Mouse (Mus musculus) limb, embryonic 15.5 days (tissue): ENCODE measurements around the gene Ankfy1. TPM values are rescaled to one million over a fixed set of nuclear protein-coding genes. Genes with fewer than 3 reads are reported as not detected.
"Not testable (repeated sequence)": the region's sequence is repeated elsewhere in the genome, so short reads cannot be mapped to it uniquely, and the experiment has no call there.

ENCODE experiments used
- ATAC-seq: fragments of 200-750 bp; cut with Nextera tagmentation; 2 replicates; pipeline ENCODE4 v1.8.0; 2017; ENCODE audit warnings: low read depth, moderate TSS enrichment; ENCODE audit not compliant: insufficient number of reproducible peaks, low FRiP score, low TSS enrichment
- H3K27ac ChIP-seq: fragments of 300-500 bp; sonication (generic); 2 replicates; pipeline ENCODE4 v1.5.1; 2015; ENCODE audit warnings: moderate library complexity, mild to moderate bottlenecking, inconsistent platforms
- H3K27me3 ChIP-seq: fragments of 300-500 bp; sonication (generic); 2 replicates; pipeline ENCODE4 v1.6.1; 2015; ENCODE audit warnings: inconsistent platforms
- H3K36me3 ChIP-seq: fragments of 300-500 bp; sonication (generic); 2 replicates; pipeline ENCODE4 v1.6.1; 2015; ENCODE audit warnings: inconsistent platforms
- H3K4me1 ChIP-seq: fragments of 300-500 bp; sonication (generic); 2 replicates; pipeline ENCODE4 v1.6.1; 2015; ENCODE audit warnings: inconsistent platforms
- H3K4me2 ChIP-seq: fragments of 300-500 bp; sonication (generic); 2 replicates; pipeline ENCODE4 v1.6.1; 2015; ENCODE audit warnings: mild to moderate bottlenecking, inconsistent platforms
- H3K4me3 ChIP-seq: fragments of 300-500 bp; sonication (generic); 2 replicates; pipeline ENCODE4 v1.5.1; 2015; ENCODE audit warnings: mild to moderate bottlenecking, inconsistent platforms
- H3K9ac ChIP-seq: fragments of 300-500 bp; sonication (generic); 2 replicates; pipeline ENCODE4 v1.6.1; 2015; ENCODE audit warnings: inconsistent platforms
- H3K9me3 ChIP-seq: fragments of 300-500 bp; sonication (generic); 2 replicates; pipeline ENCODE4 v1.6.1; 2016; ENCODE audit warnings: inconsistent platforms
- WGBS: fragments of 180-500 bp; shearing (Covaris S2); methylation state at CpG from one replicate; pipeline ENCODE4 v1.1.7; 2015; 5-methylcytosine and 5-hydroxymethylcytosine counted together
- polyA plus RNA-seq: library from polyadenylated mRNA; unstranded; fragments of >200 nt; fragmentation: Nextera tagmentation; extraction: Ambion mirVana; gene quantifications from 2 replicates; pipeline ENCODE4 v1.2.1, GENCODE M21; 2015

The Ankfy1 gene
- polyA plus RNA-seq, 1 experiment from 2014 or later, result 21.5 TPM

- 88% methylated on average over 2 of the region's 2 CpGs for WGBS
Observed at GRCm38 (mm10) chr11:72683402-72683801, 6.4 kb upstream of the Ankfy1 start.

GRCm38 (mm10) chr11:72686697-72687096 is 3.1 kb upstream of the Ankfy1 start:
- no peak overlapping the region for H3K27ac ChIP-seq
- peaks cover 2% of the 10 kb centered on the region; the same call in 1 of the 2 replicates for H3K36me3 ChIP-seq
- H3K4me3 ChIP-seq, result no peak overlapping the region
- no peaks in the 10 kb centered on the region for H3K27me3 ChIP-seq
- no peak overlapping the region for H3K9ac ChIP-seq
- no peaks in the 10 kb centered on the region for H3K9me3 ChIP-seq
- no peak for ATAC-seq
- H3K4me1 ChIP-seq, result peaks cover 11% of the 10 kb centered on the region
- H3K4me2 ChIP-seq, result no peak overlapping the region

More at GRCm38 (mm10) chr11:72683402-72683801, 6.4 kb upstream of the Ankfy1 start:
- no peak for ATAC-seq
- Histone ChIP-seq H3K9me3 (no peaks in the 10 kb centered on the region), H3K36me3 (peaks cover 11% of the 10 kb centered on the region; the same call in 1 of the 2 replicates), H3K4me3 (no peak overlapping the region), H3K9ac (no peak overlapping the region), H3K4me1 (no peaks in the 10 kb centered on the region), H3K27me3 (no peaks in the 10 kb centered on the region), H3K4me2 (no peak overlapping the region), H3K27ac (no peak overlapping the region)

- H3K4me2 ChIP-seq, result no peak overlapping the region
- no peak for ATAC-seq
- no peak overlapping the region for H3K27ac ChIP-seq
- no peaks in the 10 kb centered on the region for H3K9me3 ChIP-seq
- H3K36me3 ChIP-seq, result no peaks in the 10 kb centered on the region
- H3K4me3 ChIP-seq, result no peak overlapping the region
- H3K4me1 ChIP-seq, result peaks cover 13% of the 10 kb centered on the region
- no peaks in the 10 kb centered on the region for H3K27me3 ChIP-seq
- WGBS, result 13% methylated on average over 5 of the region's 5 CpGs
- no peak overlapping the region for H3K9ac ChIP-seq
Observed at GRCm38 (mm10) chr11:72688242-72688641, 1.6 kb upstream of the Ankfy1 start.

- 62% methylated on average over 3 of the region's 3 CpGs for WGBS
- no peak for ATAC-seq
- peak overlapping the region; percentile 23; the same call in 1 of the 2 replicates for H3K27ac ChIP-seq
Observed at GRCm38 (mm10) chr11:72689115-72689514, 691 bp upstream of the Ankfy1 start.

GRCm38 (mm10) chr11:72692353-72692752 is 2.5 kb downstream of the Ankfy1 start:
- no peak for ATAC-seq
- H3K9me3 ChIP-seq, result no peaks in the 10 kb centered on the region
- H3K27ac ChIP-seq, result no peak overlapping the region
- 88% methylated on average over 4 of the region's 4 CpGs for WGBS
- peaks cover 13% of the 10 kb centered on the region for H3K4me1 ChIP-seq
- 0 out of 2 replicates have a peak, but pooled peaks cover 2% of the 10 kb centered on the region for H3K36me3 ChIP-seq
- no peak overlapping the region for H3K4me3 ChIP-seq
- no peaks in the 10 kb centered on the region for H3K27me3 ChIP-seq
- H3K9ac ChIP-seq, result no peak overlapping the region
- no peak overlapping the region for H3K4me2 ChIP-seq

More at GRCm38 (mm10) chr11:72689115-72689514, 691 bp upstream of the Ankfy1 start:
- H3K9ac ChIP-seq, result no peak overlapping the region
- H3K4me3 ChIP-seq, result peak overlapping the region; percentile 68
- H3K27me3 ChIP-seq, result no peaks in the 10 kb centered on the region
- no peaks in the 10 kb centered on the region for H3K9me3 ChIP-seq
- H3K4me1 ChIP-seq, result peaks cover 13% of the 10 kb centered on the region
- peak overlapping the region; percentile 56 for H3K4me2 ChIP-seq
- H3K36me3 ChIP-seq, result no peaks in the 10 kb centered on the region

- ATAC-seq, result no peak
- Histone ChIP-seq H3K4me3 (no peak overlapping the region), H3K9me3 (no peaks in the 10 kb centered on the region), H3K27ac (no peak overlapping the region), H3K9ac (no peak overlapping the region), H3K4me2 (no peak overlapping the region), H3K27me3 (no peaks in the 10 kb centered on the region), H3K4me1 (peaks cover 13% of the 10 kb centered on the region), H3K36me3 (peaks cover 10% of the 10 kb centered on the region; the same call in 1 of the 2 replicates)
- 84% methylated on average over 3 of the region's 3 CpGs for WGBS
Observed at GRCm38 (mm10) chr11:72695025-72695424, 5.2 kb downstream of the Ankfy1 start.

DNA sequence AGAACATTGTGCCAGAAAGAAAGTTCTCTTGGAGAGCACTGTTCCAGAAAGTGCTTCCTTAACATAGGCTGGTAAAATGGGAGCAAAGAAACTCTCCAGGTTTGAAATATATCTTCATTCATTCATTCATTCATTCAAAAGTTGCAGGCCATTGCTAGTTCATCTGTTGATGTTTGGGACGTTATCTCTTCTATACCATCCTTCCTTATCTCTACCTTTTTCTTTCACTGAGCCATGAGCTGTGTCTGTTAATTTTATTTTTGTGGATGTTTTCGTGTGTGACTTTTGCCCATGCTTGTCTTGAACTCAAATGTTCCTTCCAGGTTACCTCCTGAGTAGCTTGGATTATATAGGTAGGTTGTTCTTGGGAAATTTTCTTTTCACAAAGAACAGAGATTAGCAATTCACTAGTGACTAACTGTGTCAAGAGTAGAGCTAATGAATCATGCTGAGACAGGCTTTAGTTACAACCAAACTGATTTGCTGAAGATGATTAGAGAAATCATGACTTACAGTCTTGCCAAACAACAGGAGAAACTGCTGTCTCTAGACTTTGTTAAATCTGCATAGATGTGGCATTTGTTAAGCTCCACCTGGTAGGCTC is 6.7 kb downstream of the Ankfy1 start:
- Histone ChIP-seq H3K27ac (no peak overlapping the region), H3K9me3 (no peaks in the 10 kb centered on the region), H3K4me1 (peaks cover 4% of the 10 kb centered on the region), H3K4me2 (no peak overlapping the region), H3K9ac (no peak overlapping the region), H3K36me3 (peaks cover 10% of the 10 kb centered on the region; the same call in 1 of the 2 replicates), H3K27me3 (no peaks in the 10 kb centered on the region), H3K4me3 (no peak overlapping the region)
- WGBS, result 93% methylated on average over 2 of the region's 2 CpGs
- ATAC-seq, result no peak

DNA sequence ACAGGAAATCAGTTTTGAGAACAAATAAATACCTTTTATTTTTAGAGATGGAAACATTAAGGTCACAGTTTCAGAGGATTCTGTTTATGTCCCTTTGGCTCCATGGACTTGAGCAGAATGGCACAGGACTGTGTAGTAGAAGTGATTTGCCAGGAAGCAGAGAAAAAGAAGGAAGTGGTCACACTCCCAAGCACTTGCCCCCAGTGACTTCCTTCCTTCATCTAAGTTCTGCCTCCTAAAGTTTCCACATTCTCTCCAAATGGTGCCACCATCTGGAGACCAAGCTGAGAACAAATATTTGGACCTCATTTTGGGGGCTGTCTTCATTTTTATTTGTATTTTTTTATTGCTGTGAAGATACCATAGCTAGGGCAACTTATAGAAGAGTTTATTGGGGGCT is 7.5 kb downstream of the Ankfy1 start:
- H3K4me1 ChIP-seq, result no peaks in the 10 kb centered on the region
- peaks cover 10% of the 10 kb centered on the region; the same call in 1 of the 2 replicates for H3K36me3 ChIP-seq
- no peak overlapping the region for H3K4me2 ChIP-seq
- no peaks in the 10 kb centered on the region for H3K27me3 ChIP-seq
- H3K4me3 ChIP-seq, result no peak overlapping the region
- H3K27ac ChIP-seq, result no peak overlapping the region
- ATAC-seq, result no peak
- no peak overlapping the region for H3K9ac ChIP-seq
- no peaks in the 10 kb centered on the region for H3K9me3 ChIP-seq

DNA sequence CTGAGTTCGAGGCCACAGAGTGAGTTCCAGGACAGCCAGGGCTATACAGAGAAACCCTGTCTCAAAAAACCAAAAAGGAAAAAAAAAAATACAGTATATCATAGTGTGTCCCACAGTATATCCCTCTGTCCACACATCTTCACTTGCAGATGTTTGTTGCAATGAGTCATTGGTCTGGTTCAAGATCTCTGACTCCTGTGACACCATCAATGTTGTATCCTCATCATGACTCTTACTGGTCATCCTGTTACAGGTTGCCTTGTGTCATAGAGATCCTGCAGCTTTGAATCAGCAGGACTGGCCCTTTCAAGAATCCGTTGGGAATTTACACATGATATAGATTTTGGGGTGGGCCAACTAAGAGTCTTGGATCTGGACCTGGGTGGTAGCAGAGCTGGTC is 15.3 kb downstream of the Ankfy1 start:
- not testable (repeated sequence) for H3K4me3 ChIP-seq, H3K4me2 ChIP-seq, H3K9me3 ChIP-seq, ATAC-seq, H3K9ac ChIP-seq, H3K27ac ChIP-seq, H3K36me3 ChIP-seq, H3K27me3 ChIP-seq, H3K4me1 ChIP-seq
- WGBS, result 89% methylated on average over 2 of the region's 2 CpGs

DNA sequence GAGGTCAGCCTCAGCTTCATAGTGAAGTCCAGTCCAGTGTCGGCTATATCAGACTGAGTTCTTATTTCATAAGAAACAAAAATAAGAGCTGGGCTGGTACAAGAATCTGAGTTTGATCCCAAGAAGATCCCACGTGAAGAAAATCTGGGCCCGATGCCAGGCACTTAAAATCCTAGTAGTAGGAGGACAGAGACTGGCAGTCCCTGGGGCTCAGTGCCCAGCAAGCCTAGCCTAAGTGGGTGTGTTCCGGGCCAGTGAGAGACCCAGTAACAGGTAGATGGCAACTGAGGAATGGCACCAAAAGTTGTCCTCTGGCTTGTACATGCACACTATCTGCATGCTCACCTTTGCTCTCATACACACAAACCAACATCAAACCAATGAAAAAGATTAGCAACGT is 22.9 kb downstream of the Ankfy1 start:
- H3K4me3 ChIP-seq, result no peak overlapping the region

GRCm38 (mm10) chr11:72718161-72718560 is 28.4 kb downstream of the Ankfy1 start:
- Histone ChIP-seq H3K27ac (no peak overlapping the region), H3K4me2 (no peak overlapping the region), H3K36me3 (peaks cover 18% of the 10 kb centered on the region), H3K27me3 (no peaks in the 10 kb centered on the region), H3K4me3 (no peak overlapping the region), H3K4me1 (no peaks in the 10 kb centered on the region), H3K9me3 (no peaks in the 10 kb centered on the region), H3K9ac (no peak overlapping the region)
- 82% methylated on average over 3 of the region's 3 CpGs for WGBS
- ATAC-seq, result no peak

More for the DNA sequence above, 22.9 kb downstream of the Ankfy1 start:
- WGBS, result 81% methylated on average over 5 of the region's 5 CpGs
- Histone ChIP-seq H3K4me1 (no peaks in the 10 kb centered on the region), H3K27me3 (no peaks in the 10 kb centered on the region), H3K9me3 (no peaks in the 10 kb centered on the region), H3K4me2 (no peak overlapping the region), H3K36me3 (peaks cover 23% of the 10 kb centered on the region), H3K9ac (no peak overlapping the region), H3K27ac (no peak overlapping the region)
- no peak for ATAC-seq

- Histone ChIP-seq H3K27ac (no peak overlapping the region), H3K4me1 (no peaks in the 10 kb centered on the region), H3K4me3 (no peak overlapping the region), H3K36me3 (peaks cover 16% of the 10 kb centered on the region), H3K9ac (no peak overlapping the region), H3K9me3 (no peaks in the 10 kb centered on the region), H3K4me2 (no peak overlapping the region), H3K27me3 (no peaks in the 10 kb centered on the region)
- 23% methylated on average over 2 of the region's 2 CpGs for WGBS
- no peak for ATAC-seq
Observed at GRCm38 (mm10) chr11:72723165-72723564, 33.4 kb downstream of the Ankfy1 start.

- H3K9ac ChIP-seq, result no peak overlapping the region
- no peaks in the 10 kb centered on the region for H3K9me3 ChIP-seq
- no peak overlapping the region for H3K4me3 ChIP-seq
- no peak overlapping the region for H3K27ac ChIP-seq
- H3K27me3 ChIP-seq, result no peaks in the 10 kb centered on the region
- peaks cover 19% of the 10 kb centered on the region for H3K36me3 ChIP-seq
- H3K4me2 ChIP-seq, result no peak overlapping the region
- ATAC-seq, result no peak
- no peaks in the 10 kb centered on the region for H3K4me1 ChIP-seq
Observed at GRCm38 (mm10) chr11:72723871-72724270, 34.1 kb downstream of the Ankfy1 start.
